Mouse (Mus musculus) spleen, adult 2 months (tissue): ENCODE results near the gene Stx8. TPM values are rescaled to one million over a fixed set of nuclear protein-coding genes. Genes with fewer than 3 reads are reported as not detected.

Experiments used
- DNase-seq, 2 experiments: peaks; one replicate each; pipeline versions ENCODE4 v3.0.0 to v3.0.0-alpha.2; 2012 to 2021; ENCODE audit warnings: low spot score in 2 of 2, low read depth in 1 of 2
- H3K27ac ChIP-seq: fragments of 200-500 bp; 2 replicates; pipeline ENCODE4 v1.5.1; 2012; ENCODE audit warnings: low read length, inconsistent platforms; ENCODE audit not compliant: insufficient read depth
- H3K27me3 ChIP-seq: fragments of 200-500 bp; 2 replicates; pipeline ENCODE4 v1.6.1; 2012; ENCODE audit warnings: mild to moderate bottlenecking, moderate library complexity, low read length, inconsistent platforms; ENCODE audit not compliant: control insufficient read depth, insufficient read depth
- H3K36me3 ChIP-seq: fragments of 200-500 bp; 2 replicates; pipeline ENCODE4 v1.6.1; 2012; ENCODE audit warnings: mild to moderate bottlenecking, low read length, inconsistent platforms; ENCODE audit not compliant: control insufficient read depth, insufficient read depth
- H3K4me1 ChIP-seq: fragments of 200-500 bp; 2 replicates; pipeline ENCODE4 v1.6.1; 2011; ENCODE audit warnings: inconsistent platforms; ENCODE audit not compliant: control insufficient read depth, insufficient read depth, insufficient read length
- H3K4me3 ChIP-seq: fragments of 200-500 bp; 2 replicates; pipeline ENCODE4 v1.5.1; 2011; ENCODE audit warnings: mild to moderate bottlenecking, inconsistent platforms; ENCODE audit not compliant: insufficient read depth, insufficient read length; ENCODE audit errors: extremely low read depth
- CTCF ChIP-seq: fragments of 200-500 bp; IDR thresholded peaks from 2 replicates; pipeline ENCODE4 v1.5.1; 2011; ENCODE audit warnings: mild to moderate bottlenecking, inconsistent platforms; ENCODE audit not compliant: insufficient read depth, insufficient read length, insufficient replicate concordance; ENCODE audit errors: extremely low read depth
- POLR2A ChIP-seq: fragments of 200-500 bp; IDR thresholded peaks from 2 replicates; pipeline ENCODE4 v1.6.1; 2011; ENCODE audit warnings: low read depth, low read length, inconsistent platforms
- WGBS: fragments of 180-500 bp; shearing (Covaris S2); methylation state at CpG from one replicate; pipeline ENCODE4 v1.1.7; 2018; 5-methylcytosine and 5-hydroxymethylcytosine counted together
- polyA plus RNA-seq: library from polyadenylated mRNA; depleted of rRNA; stranded (reverse); fragments of >200 nt; gene quantifications from 2 replicates; pipeline ENCODE4 v1.2.3, GENCODE M21; 2012

Gene Stx8
- polyA plus RNA-seq, 1 experiment = 3.2 TPM

GRCm38 (mm10) chr11:68044181-68044580 lies 78.2 kb downstream of the Stx8 start:
- 88% methylated on average over 11 of the region's 11 CpGs for WGBS

GRCm38 (mm10) chr11:68046916-68047315 lies 80.9 kb downstream of the Stx8 start:
- no peaks in the 10 kb centered on the region for H3K4me1 ChIP-seq
- TF ChIP-seq CTCF (no peak), POLR2A (no peak)
- no peak overlapping the region for H3K27ac ChIP-seq
- peaks cover 2% of the 10 kb centered on the region; the same call in 1 of the 2 replicates for H3K36me3 ChIP-seq
- no peak for DNase-seq
- 73% methylated on average over 3 of the region's 3 CpGs for WGBS
- no peaks in the 10 kb centered on the region for H3K27me3 ChIP-seq
- no peak overlapping the region for H3K4me3 ChIP-seq

More at GRCm38 (mm10) chr11:68044181-68044580, 78.2 kb downstream of the Stx8 start:
- H3K4me1 ChIP-seq = no peaks in the 10 kb centered on the region
- no peaks in the 10 kb centered on the region for H3K36me3 ChIP-seq
- DNase-seq = no peak
- no peak overlapping the region for H3K4me3 ChIP-seq
- no peaks in the 10 kb centered on the region for H3K27me3 ChIP-seq
- TF ChIP-seq CTCF (no peak), POLR2A (no peak)
- no peak overlapping the region for H3K27ac ChIP-seq

GRCm38 (mm10) chr11:68049261-68050165 lies 83.5 kb downstream of the Stx8 start:
- Histone ChIP-seq H3K27ac (no peak overlapping the region), H3K4me1 (no peaks in the 10 kb centered on the region), H3K4me3 (no peak overlapping the region), H3K27me3 (no peaks in the 10 kb centered on the region), H3K36me3 (peaks cover 2% of the 10 kb centered on the region; the same call in 1 of the 2 replicates)
- TF ChIP-seq CTCF (no peak), POLR2A (no peak)
- DNase-seq = no peak
- 92% methylated on average over 17 of the region's 17 CpGs for WGBS

GRCm38 (mm10) chr11:68050725-68051124 lies 84.7 kb downstream of the Stx8 start:
- no peaks in the 10 kb centered on the region for H3K27me3 ChIP-seq
- DNase-seq = no peak
- peaks cover 2% of the 10 kb centered on the region; the same call in 1 of the 2 replicates for H3K36me3 ChIP-seq
- no peak for TF ChIP-seq POLR2A
- no peak for TF ChIP-seq CTCF
- H3K4me1 ChIP-seq = no peaks in the 10 kb centered on the region
- H3K4me3 ChIP-seq = no peak overlapping the region
- WGBS = 93% methylated on average over 12 of the region's 12 CpGs
- H3K27ac ChIP-seq = no peak overlapping the region

GRCm38 (mm10) chr11:68051305-68051704 lies 85.3 kb downstream of the Stx8 start:
- 96% methylated on average over 4 of the region's 4 CpGs for WGBS

GRCm38 (mm10) chr11:68058466-68059201 lies 92.6 kb downstream of the Stx8 start:
- Histone ChIP-seq H3K4me1 (no peaks in the 10 kb centered on the region), H3K36me3 (no peaks in the 10 kb centered on the region; the same call in 1 of the 2 replicates), H3K27ac (no peak overlapping the region), H3K4me3 (no peak overlapping the region), H3K27me3 (no peaks in the 10 kb centered on the region)
- 84% methylated on average over 5 of the region's 5 CpGs for WGBS
- no peak for TF ChIP-seq POLR2A
- TF ChIP-seq CTCF = no peak
- DNase-seq = no peak

More at GRCm38 (mm10) chr11:68051305-68051704, 85.3 kb downstream of the Stx8 start:
- Histone ChIP-seq H3K4me3 (no peak overlapping the region), H3K4me1 (no peaks in the 10 kb centered on the region), H3K27ac (no peak overlapping the region), H3K36me3 (peaks cover 2% of the 10 kb centered on the region; the same call in 1 of the 2 replicates), H3K27me3 (no peaks in the 10 kb centered on the region)
- DNase-seq = no peak
- TF ChIP-seq CTCF = no peak
- TF ChIP-seq POLR2A = no peak

GRCm38 (mm10) chr11:68060651-68061050 lies 94.7 kb downstream of the Stx8 start:
- H3K27ac ChIP-seq = no peak overlapping the region
- TF ChIP-seq POLR2A (no peak), CTCF (no peak)
- WGBS = 85% methylated on average over 4 of the region's 4 CpGs
- DNase-seq = no peak
- H3K36me3 ChIP-seq = no peaks in the 10 kb centered on the region; the same call in 1 of the 2 replicates
- H3K4me1 ChIP-seq = no peaks in the 10 kb centered on the region
- no peaks in the 10 kb centered on the region for H3K27me3 ChIP-seq
- no peak overlapping the region for H3K4me3 ChIP-seq
